Comparison of ENCODE assay signal across 8 mouse cellular contexts in genomic region chr3:107331746-107332126, GRCm38 (mm10). TPM values are rescaled to one million over a fixed set of nuclear protein-coding genes. Genes with fewer than 3 reads are reported as not detected.
A peak's percentile ranks its signal among the peaks of the same experiment; 100 is the strongest.
DNase-seq lines count a peak whose midpoint lies in the region; ATAC-seq and TF ChIP-seq lines count a peak whose summit lies in the region.

No protein-coding gene starts in this region.

- peak overlapping the region; percentile 99 for H3K4me3 ChIP-seq in lung, embryonic 16.5 days (ENCODE audit: low read length)
- H3K4me3 ChIP-seq in embryonic fibroblast, embryonic 13.5 days (ENCODE audit: insufficient read depth, low read length) = peak overlapping the region; percentile 71
- H3K4me3 ChIP-seq in limb, embryonic 10.5 days = peak overlapping the region; percentile 97
- peak overlapping the region; percentile 55 for H3K4me3 ChIP-seq in olfactory bulb, adult 2 months (ENCODE audit: insufficient read depth, low read depth, low read length)

- H3K9me3 ChIP-seq in lung, embryonic 16.5 days (ENCODE audit: control insufficient read depth, low read length) = no peaks in the 10 kb centered on the region
- H3K9me3 ChIP-seq in limb, embryonic 10.5 days (replicated peaks) = no peaks in the 10 kb centered on the region

- no peak for ATAC-seq in lung, embryonic 16.5 days (ENCODE audit: low read depth)

- TF ChIP-seq POLR2A in embryonic fibroblast, embryonic 13.5 days (IDR thresholded peaks at IDR 0.05; ENCODE audit: low read depth, low read length) = no peak
- no peak for TF ChIP-seq POLR2A in olfactory bulb, adult 2 months (IDR thresholded peaks at IDR 0.05; ENCODE audit: insufficient read depth, low read depth, low read length)

- no peak overlapping the region; the same call in 1 of the 2 replicates for H3K27ac ChIP-seq in lung, embryonic 16.5 days (ENCODE audit: low read length)
- H3K27ac ChIP-seq in embryonic fibroblast, embryonic 13.5 days (ENCODE audit: insufficient read depth, low read length) = no peak overlapping the region
- H3K27ac ChIP-seq in limb, embryonic 10.5 days = peak overlapping the region; percentile 98
- H3K27ac ChIP-seq in olfactory bulb, adult 2 months (ENCODE audit: insufficient read depth, low read depth, low read length) = no peak overlapping the region

- peaks cover 21% of the 10 kb centered on the region for H3K4me1 ChIP-seq in lung, embryonic 16.5 days (replicated peaks; ENCODE audit: control insufficient read depth, insufficient read depth, low read length)
- peaks cover 9% of the 10 kb centered on the region for H3K4me1 ChIP-seq in embryonic fibroblast, embryonic 13.5 days (ENCODE audit: control insufficient read depth, insufficient read depth, low read length)
- H3K4me1 ChIP-seq in limb, embryonic 10.5 days = peaks cover 38% of the 10 kb centered on the region
- H3K4me1 ChIP-seq in olfactory bulb, adult 2 months (ENCODE audit: control insufficient read depth, insufficient read depth, low read length) = peaks cover 20% of the 10 kb centered on the region

- H3K27me3 ChIP-seq in lung, embryonic 16.5 days (ENCODE audit: control insufficient read depth, insufficient read depth, low read depth, low read length) = no peaks in the 10 kb centered on the region
- H3K27me3 ChIP-seq in limb, embryonic 10.5 days (ENCODE audit: low read depth, poor library complexity, severe bottlenecking) = no peaks in the 10 kb centered on the region

- H3K36me3 ChIP-seq in lung, embryonic 16.5 days (ENCODE audit: control insufficient read depth, insufficient read depth, low read length) = peaks cover 14% of the 10 kb centered on the region
- peaks cover 48% of the 10 kb centered on the region for H3K36me3 ChIP-seq in limb, embryonic 10.5 days

- WGBS in lung, embryonic 16.5 days = 14% methylated on average over 17 of the region's 17 CpGs
- WGBS in limb, embryonic 10.5 days = 32% methylated on average over 17 of the region's 17 CpGs
- WGBS in olfactory bulb, adult 2 months = 20% methylated on average over 17 of the region's 17 CpGs

- peak overlapping the region; percentile 94 for H3K4me2 ChIP-seq in lung, embryonic 16.5 days (ENCODE audit: low read depth, low read length)

- no peak for TF ChIP-seq CTCF in embryonic fibroblast, embryonic 13.5 days (IDR thresholded peaks at IDR 0.05; ENCODE audit: borderline replicate concordance, insufficient read depth, low read length)
- TF ChIP-seq CTCF in olfactory bulb, adult 2 months (IDR thresholded peaks at IDR 0.05; ENCODE audit: insufficient read depth, low read depth, low read length) = no peak

- DNase-seq in lung, postnatal 14 days = no peak
- DNase-seq in limb, embryonic 10.5 days (ENCODE audit: low spot score) = no peak
- no peak for DNase-seq in spleen, adult 12 weeks (ENCODE audit: low spot score)
- DNase-seq in adrenal gland, adult (ENCODE audit: inconsistent age in 2 of 2, low spot score in 1 of 2) = no peak
- no peak for DNase-seq in layer of hippocampus, adult 11-12 months (ENCODE audit: low spot score)

- peak overlapping the region; percentile 96 for H3K9ac ChIP-seq in lung, embryonic 16.5 days (ENCODE audit: low read length)

RNA-seq across cellular contexts. Expression of gene Rbm15, which starts 1.7 kb away (rescaled TPM):
- 13.8 and 15.7 TPM in 2 replicates for polyA plus RNA-seq in lung, embryonic 16.5 days (2015; fragmentation: Nextera tagmentation; extraction: Ambion mirVana)
- 18.2 and 19.0 TPM in 2 replicates for polyA plus RNA-seq in embryonic fibroblast, embryonic 13.5 days (2011; ENCODE audit: insufficient read length, low read depth, missing spikeins)
- 17.2 and 17.4 TPM in 2 replicates for polyA plus RNA-seq in limb, embryonic 10.5 days (2016; fragmentation: Nextera tagmentation; extraction: Ambion mirVana)
- polyA plus RNA-seq in olfactory bulb, adult 2 months (2012; ENCODE audit: insufficient read depth, insufficient read length, low replicate concordance, missing spikeins) = 50.8 TPM in 1 of 2 replicates, not detected in the other

RNA-seq across cellular contexts. Expression of gene Slc16a4, which starts 40.7 kb away (rescaled TPM):
- polyA plus RNA-seq in lung, embryonic 16.5 days (2015; fragmentation: Nextera tagmentation; extraction: Ambion mirVana) = 2.1 and 2.3 TPM in 2 replicates
- 11.6 and 13.5 TPM in 2 replicates for polyA plus RNA-seq in embryonic fibroblast, embryonic 13.5 days (2011; ENCODE audit: insufficient read length, low read depth, missing spikeins)
- 1.9 and 4.2 TPM in 2 replicates for polyA plus RNA-seq in limb, embryonic 10.5 days (2016; fragmentation: Nextera tagmentation; extraction: Ambion mirVana)
- polyA plus RNA-seq in olfactory bulb, adult 2 months (2012; ENCODE audit: insufficient read depth, insufficient read length, low replicate concordance, missing spikeins) = not detected in 2 replicates

RNA-seq across cellular contexts. Expression of gene Lamtor5, which starts 53.1 kb away (rescaled TPM):
- 189 and 196 TPM in 2 replicates for polyA plus RNA-seq in lung, embryonic 16.5 days (2015; fragmentation: Nextera tagmentation; extraction: Ambion mirVana)
- 72.9 and 84.2 TPM in 2 replicates for polyA plus RNA-seq in embryonic fibroblast, embryonic 13.5 days (2011; ENCODE audit: insufficient read length, low read depth, missing spikeins)
- polyA plus RNA-seq in limb, embryonic 10.5 days (2016; fragmentation: Nextera tagmentation; extraction: Ambion mirVana) = 174 and 179 TPM in 2 replicates
- polyA plus RNA-seq in olfactory bulb, adult 2 months (2012; ENCODE audit: insufficient read depth, insufficient read length, low replicate concordance, missing spikeins) = not detected in 2 replicates

Comparison
In these comparisons a context has a peak if more than half of its experiments do, and no peak if none do; other contexts are left out.
1. RNA of gene Lamtor5, which starts 53.1 kb away (polyA plus RNA-seq): 189 to 196 TPM in lung, embryonic 16.5 days, 174 to 179 TPM in limb, embryonic 10.5 days and 72.9 to 84.2 TPM in embryonic fibroblast, embryonic 13.5 days; not detected in olfactory bulb, adult 2 months; every median in the first group is over 10 times any median in the second.
2. Peak in every context shown above with its lines, with median percentiles within 50 percentile points of each other: H3K4me3 ChIP-seq.